Mouse (Mus musculus) liver, adult 2 months (tissue): Measurements from ENCODE around the gene Oscar.

Source experiments
- CTCF ChIP-seq: fragments of 200-500 bp; IDR thresholded peaks from 2 replicates; pipeline ENCODE4 v1.5.1; 2011; ENCODE audit warnings: low read depth, low read length, control low read depth
- POLR2A ChIP-seq: fragments of 200-500 bp; IDR thresholded peaks from 2 replicates; pipeline ENCODE4 v1.6.1; 2011; ENCODE audit warnings: low read length, control low read depth; ENCODE audit not compliant: insufficient read depth; ENCODE audit errors: extremely low read depth

DNA sequence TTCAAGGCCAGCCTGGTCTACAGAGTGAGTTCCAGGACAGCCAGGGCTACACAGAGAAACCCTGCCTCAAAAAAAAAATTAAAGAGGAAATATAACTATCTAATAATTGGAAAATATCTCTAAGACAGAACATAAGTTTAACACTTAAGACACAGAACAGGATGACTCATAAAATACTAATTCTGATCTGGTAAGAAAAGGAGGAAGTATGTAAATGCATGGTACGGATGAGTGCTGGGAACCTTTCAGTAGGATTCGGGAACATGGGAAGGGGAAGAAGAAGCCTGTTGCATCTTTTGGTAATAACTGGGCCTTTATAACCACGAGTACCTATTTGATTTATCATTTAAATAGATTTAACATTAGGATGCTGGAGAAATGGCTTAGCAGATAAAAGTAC lies 1.9 kb downstream of the Oscar start:
- TF ChIP-seq POLR2A, result no peak
- TF ChIP-seq CTCF, result no peak
